Mouse (Mus musculus) layer of hippocampus, adult 2 months (tissue): Measurements from ENCODE around the gene Nav2. TPM values are rescaled to one million over a fixed set of nuclear protein-coding genes. Genes with fewer than 3 reads are reported as not detected.
A peak's percentile ranks its signal among the peaks of the same experiment; 100 is the strongest.

ENCODE experiments used
- DNase-seq, 2 experiments: peaks; one replicate each; pipeline ENCODE4 v3.0.0; 2022; ENCODE audit warnings: low spot score in 2 of 2
- H3K27ac ChIP-seq: fragments of 200-600 bp; 2 replicates; pipeline ENCODE4 v1.8.1; 2022
- H3K4me3 ChIP-seq: fragments of 200-600 bp; 2 replicates; pipeline ENCODE4 v1.8.1; 2022; ENCODE audit warnings: mild to moderate bottlenecking
- CTCF ChIP-seq: fragments of 200-600 bp; conservative IDR thresholded peaks from 2 replicates; pipeline ENCODE4 v1.8.1; 2022; ENCODE audit warnings: antibody characterized with exemption, mild to moderate bottlenecking, moderate library complexity
- total RNA-seq, 2 experiments: library from RNA; stranded (reverse); gene quantifications; 2 replicates each; pipeline ENCODE4 v1.2.3; 2021

Gene Nav2
- total RNA-seq, 2 experiments from 2014 or later, result 84.8 to 106 TPM

DNA sequence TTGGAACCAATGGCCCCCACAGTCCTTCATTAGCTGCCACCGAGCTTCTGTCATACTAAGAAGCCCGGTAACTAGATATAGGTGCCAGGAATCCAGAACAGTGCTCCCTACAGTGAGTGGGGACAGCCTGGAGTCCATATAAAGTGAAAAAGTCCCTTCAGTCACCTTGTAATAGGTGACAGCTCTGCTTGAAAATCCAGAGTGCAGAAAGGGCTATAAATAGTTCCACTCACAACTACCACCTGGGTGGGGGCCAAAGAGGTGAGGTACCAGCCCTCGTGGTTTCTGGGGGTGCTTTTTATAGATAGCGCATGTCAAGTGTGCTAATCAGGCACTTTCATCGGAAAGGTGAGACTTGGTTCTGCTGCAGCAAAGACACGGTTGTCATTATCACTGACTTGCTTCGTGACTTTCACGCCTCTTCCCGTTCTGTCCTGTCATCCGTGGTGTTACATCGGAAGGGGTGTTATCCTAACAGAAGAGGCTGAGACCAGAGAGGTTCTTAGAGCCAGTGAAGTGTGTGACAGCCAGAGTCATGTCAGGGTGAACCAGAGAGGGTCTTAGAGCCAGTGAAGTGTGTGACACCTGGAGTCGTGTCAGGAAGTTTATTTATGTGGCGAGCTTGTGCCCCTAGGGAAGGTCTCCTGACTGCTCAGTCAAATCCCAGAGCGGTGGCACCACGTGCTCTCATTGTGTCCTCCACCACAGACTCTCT lies 179.8 kb downstream of the Nav2 start:
- no peak for DNase-seq

DNA sequence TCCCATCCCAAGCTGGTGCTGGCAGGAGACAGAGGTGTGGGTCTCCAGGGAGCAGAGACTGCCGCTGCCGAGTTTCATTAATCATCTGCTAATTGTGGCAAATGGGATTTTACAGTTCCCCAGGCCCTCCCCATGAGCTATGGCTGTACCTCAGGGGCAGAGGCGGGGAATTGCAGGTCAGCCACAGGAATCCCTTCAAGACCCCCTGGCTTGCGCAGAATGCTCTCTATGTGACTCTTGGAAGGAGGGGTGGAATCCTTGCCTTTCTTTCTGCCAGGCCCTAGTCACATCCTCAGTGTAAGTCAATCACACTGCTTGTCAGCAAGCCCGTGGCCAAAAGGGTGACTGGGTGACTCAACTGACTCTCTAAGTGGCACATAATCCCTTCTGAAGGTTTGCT lies 182.9 kb downstream of the Nav2 start:
- Histone ChIP-seq H3K4me3 (no peak overlapping the region), H3K27ac (no peak overlapping the region)
- TF ChIP-seq CTCF, result no peak
- no peak for DNase-seq

More for the DNA sequence above, 179.8 kb downstream of the Nav2 start:
- no peak for TF ChIP-seq CTCF
- no peak overlapping the region for H3K4me3 ChIP-seq
- no peak overlapping the region for H3K27ac ChIP-seq

DNA sequence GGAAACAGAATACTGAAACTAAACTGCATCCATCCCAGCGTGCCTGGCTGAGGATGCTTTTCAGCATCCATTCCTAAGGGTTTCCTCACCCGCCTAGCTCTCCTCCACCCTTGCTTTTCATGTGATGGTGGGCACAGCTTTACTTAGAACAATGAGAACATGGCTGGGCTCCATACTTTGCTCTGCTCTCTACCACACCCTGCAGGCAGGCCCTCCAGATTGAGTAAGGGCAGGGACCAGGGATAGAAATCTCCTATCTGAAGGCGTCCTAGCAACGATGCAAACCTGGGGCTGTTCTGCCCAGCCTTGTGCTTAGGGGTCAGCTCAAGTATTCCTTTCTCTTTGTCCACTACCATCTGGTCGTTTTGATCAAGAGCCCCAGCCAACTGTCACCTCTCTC lies 183.4 kb downstream of the Nav2 start:
- Histone ChIP-seq H3K27ac (no peak overlapping the region), H3K4me3 (no peak overlapping the region)
- DNase-seq, result no peak
- peak; percentile 43 for TF ChIP-seq CTCF

DNA sequence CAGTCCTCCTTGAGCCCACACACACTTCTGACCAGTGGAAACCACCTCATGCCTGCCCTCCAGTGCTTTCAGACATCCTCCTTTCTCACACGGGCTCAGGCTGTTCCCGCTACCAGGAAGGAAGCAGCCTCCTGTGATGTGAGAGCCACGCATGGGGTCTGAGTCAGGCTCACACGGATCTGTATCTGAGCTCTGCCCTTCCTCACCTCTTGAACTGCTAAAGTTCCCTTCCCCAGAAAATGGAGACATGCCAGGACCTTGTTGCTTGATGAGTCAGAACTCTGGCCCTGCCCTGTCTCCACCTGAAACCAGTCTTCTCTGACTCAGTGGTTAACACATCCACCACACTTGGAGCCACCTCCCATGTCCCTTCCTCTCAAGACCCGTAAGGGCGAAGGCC lies 185.1 kb downstream of the Nav2 start:
- DNase-seq, result no peak
- TF ChIP-seq CTCF, result no peak
- Histone ChIP-seq H3K4me3 (no peak overlapping the region), H3K27ac (no peak overlapping the region)

DNA sequence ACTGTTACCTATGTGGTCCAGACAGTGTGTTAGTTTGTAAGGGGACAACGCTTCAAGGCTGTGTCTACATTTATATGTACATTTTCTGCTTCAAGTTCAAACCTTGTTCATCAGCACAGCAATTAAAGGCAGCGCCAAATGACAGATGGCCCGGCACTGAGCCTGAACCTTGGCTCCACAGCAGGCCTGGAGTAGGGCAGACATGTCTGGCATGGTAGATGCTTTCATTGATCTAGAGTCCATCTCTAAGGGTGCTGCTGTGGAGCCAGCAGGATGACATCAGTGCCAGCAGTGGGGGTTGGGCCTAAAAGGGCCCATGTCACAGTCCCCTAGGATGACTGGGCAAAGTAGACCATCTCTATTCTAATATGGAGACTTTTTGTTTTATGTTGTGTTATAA lies 186.0 kb downstream of the Nav2 start:
- no peak overlapping the region for H3K4me3 ChIP-seq
- no peak overlapping the region for H3K27ac ChIP-seq
- no peak for DNase-seq
- TF ChIP-seq CTCF, result no peak

DNA sequence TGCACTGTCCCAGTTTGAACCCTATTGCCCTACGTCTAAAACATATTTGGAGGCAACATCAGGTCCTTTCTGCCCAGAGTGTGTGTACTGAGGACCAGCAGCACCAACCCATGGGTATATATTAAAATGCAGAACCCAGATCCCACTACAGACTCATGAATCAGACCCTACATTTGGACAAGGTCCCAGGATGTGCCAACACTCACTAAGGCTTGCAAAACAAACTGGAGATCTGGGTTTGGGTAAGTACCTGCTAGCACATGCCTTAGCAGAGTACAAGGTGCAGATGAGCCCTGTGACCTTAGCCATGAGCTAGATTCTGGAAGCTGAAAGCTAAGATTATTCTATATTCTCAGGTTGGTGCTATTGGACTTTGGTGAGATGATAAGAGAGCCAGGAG lies 192.8 kb downstream of the Nav2 start:
- no peak for TF ChIP-seq CTCF
- no peak overlapping the region for H3K27ac ChIP-seq
- H3K4me3 ChIP-seq, result no peak overlapping the region
- DNase-seq, result no peak

DNA sequence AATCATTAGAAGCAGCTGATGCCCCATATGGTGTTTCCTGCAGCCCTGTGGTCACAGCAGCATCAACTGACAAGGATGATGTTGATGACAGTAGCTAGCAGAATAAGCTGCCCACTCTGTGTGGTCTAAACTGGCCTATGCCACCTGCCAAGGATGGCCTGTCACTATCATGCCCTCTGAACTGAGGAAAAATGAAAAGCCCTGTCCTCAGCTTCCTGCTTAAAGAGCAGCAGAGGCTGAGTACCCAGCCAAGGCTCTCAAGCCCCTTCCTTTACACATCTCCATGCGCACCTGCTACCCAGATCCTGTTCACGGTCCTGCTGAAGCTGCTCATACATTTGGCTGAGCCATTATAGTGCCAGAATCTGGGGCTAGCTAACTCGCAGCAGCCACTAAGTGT lies 193.7 kb downstream of the Nav2 start:
- no peak for DNase-seq
- H3K27ac ChIP-seq, result no peak overlapping the region
- TF ChIP-seq CTCF, result no peak
- no peak overlapping the region for H3K4me3 ChIP-seq

DNA sequence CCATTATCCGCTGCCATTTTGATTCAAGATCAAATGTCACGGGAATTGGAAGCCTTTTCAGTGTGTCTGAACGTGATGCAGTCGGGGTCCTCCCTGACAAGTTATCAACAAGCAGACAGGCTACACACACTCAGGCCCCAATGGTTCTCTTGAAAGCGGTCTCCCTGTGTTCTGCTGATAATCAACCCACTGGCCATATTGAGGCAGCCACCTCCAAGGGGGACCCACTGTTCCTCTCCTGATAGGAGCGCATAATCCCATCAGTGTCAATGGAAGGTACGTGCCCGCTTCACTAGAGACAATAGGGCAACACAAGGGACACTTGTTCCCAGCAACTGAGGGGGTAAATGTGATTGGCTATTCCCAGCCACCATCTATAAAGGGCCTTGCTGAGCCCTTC lies 195.9 kb downstream of the Nav2 start:
- H3K4me3 ChIP-seq, result no peak overlapping the region
- no peak for DNase-seq
- no peak for TF ChIP-seq CTCF
- no peak overlapping the region for H3K27ac ChIP-seq

DNA sequence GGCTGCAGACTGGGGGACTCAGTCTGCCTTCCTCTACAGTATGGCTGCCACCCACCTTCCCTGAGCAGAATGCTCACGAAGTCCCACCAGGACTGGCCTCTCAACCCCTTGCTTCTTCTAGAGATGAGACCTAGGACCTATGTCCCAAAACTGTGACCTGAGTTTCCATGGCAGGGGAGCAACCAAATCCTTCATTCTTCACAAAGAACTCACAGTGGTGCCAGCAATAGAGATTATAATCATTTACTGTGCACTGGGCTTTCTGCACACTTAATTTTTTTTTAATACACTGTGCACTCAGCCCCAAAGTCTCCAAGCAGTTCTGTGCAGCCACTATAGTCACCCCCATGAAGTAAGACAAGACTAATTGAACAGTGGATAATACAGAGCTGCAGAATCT lies 196.3 kb downstream of the Nav2 start:
- Histone ChIP-seq H3K27ac (no peak overlapping the region), H3K4me3 (no peak overlapping the region)
- TF ChIP-seq CTCF, result no peak
- DNase-seq, result no peak

DNA sequence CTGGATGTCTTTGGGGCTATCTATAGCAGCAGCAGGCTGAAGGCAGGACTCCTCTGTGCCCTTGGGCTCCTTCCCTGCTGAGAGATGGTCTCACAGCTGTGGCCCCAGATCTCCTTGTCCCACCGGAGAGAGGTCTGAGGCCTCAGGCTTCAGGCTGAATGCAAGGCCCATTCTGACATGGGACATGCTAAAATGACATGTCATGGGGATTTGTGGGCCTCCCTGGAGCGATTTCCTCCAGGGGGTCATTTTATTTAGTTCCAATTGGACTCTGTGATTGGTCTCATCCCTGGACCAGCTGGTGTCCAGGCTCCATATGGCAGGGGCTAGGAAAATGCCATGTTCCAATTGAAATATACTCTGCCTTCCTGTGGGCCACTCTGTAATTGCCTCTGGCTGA lies 197.0 kb downstream of the Nav2 start:
- no peak overlapping the region for H3K27ac ChIP-seq
- no peak overlapping the region for H3K4me3 ChIP-seq
- no peak for TF ChIP-seq CTCF
- DNase-seq, result no peak

DNA sequence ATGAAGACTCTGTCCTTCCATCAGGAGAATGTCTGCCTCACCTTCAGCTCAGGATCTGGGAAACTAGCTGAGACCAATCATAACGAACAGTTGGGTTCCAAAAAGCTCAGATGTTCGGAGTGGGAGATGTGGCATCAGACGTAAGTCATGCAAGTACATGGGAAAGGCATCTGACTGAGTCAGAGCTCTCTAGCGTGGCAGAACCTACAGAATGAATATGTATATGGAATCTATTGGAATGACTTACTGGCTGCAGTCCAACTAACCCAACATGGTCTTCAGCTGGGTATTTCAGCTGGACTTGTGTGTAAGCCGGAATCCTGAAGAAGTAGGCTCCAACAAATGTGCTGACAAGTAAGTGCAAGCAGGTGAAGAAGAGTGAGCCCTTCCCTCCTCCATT lies 199.6 kb downstream of the Nav2 start:
- no peak for DNase-seq
- no peak for TF ChIP-seq CTCF
- Histone ChIP-seq H3K27ac (no peak overlapping the region), H3K4me3 (no peak overlapping the region)

DNA sequence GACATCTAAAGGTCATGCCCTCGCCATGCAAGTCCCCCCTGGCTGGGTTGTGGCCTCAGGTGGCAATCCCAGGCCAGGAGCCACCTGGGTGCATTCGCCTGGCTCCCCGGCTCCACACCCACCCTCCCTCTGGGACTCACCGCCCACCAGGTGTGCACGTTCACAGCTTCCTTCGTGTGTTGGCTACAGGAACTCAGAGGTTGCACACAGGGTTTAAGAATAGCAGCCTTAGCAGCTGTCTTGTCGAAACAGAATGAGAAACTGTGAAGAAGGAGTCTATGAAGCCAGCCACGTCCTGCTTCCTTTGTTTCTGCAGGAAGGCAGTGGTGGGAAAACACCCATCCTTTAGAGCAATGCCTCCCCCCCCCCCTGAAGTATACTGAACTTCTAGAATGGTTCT lies 210.5 kb downstream of the Nav2 start:
- no peak overlapping the region for H3K4me3 ChIP-seq
- no peak overlapping the region for H3K27ac ChIP-seq
- no peak for DNase-seq
- no peak for TF ChIP-seq CTCF

DNA sequence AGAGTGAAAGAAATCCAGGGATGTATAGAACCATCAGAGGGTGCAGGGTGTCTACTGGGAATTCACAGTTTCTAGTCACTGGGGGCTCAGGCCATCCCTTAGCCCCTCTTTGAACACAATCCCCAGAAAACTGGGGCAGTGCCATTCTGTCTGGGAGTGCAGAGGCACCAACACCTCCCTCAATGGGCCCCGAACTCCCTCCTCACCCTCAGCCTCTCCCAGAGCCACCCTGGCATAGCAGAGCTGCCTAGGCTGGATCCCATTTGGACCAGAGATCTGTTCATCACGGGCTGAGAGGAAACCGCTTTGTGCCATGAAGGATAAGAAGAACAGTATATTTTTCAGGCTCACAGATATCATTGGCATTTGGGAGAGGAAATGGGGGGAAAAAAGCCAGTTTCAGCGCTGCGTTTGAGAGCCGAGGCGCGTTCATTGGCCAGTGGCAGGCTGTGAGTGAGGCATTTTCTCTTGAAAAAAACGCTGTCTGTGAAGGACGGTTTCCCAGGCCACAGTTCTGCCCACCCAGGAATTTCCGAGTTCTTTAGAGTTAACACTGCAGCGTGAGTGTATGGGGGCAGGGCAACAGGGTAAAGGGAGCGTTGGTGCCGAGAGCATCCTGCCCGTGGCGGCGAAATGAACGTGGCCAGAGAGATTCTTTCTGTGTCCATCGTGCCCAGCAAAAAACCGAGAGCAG lies 211.4 kb downstream of the Nav2 start:
- no peak for DNase-seq
- Histone ChIP-seq H3K4me3 (peak overlapping the region; percentile 49), H3K27ac (peak overlapping the region; percentile 52; the same call in 1 of the 2 replicates)
- TF ChIP-seq CTCF, result no peak

DNA sequence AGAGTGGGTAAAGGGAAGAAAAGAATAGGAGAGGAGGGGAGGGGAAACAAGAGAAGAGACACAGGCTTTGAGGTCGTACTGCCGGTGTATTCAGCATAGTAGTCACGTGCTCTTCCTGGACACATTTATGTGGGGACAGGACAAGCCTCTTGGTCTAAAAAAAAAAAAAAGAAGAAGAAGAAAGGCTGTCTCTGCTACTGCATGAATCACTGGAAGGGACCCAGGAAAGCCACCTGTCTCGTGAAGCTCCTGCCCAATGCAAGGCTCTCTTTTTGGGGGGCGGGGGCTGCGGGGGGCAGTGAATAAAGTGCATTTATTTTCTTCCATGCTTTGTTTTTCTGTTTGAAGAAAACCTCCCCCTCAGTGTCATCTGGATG lies 212.0 kb downstream of the Nav2 start:
- no peak for TF ChIP-seq CTCF
- peak overlapping the region; percentile 49 for H3K4me3 ChIP-seq
- no peak overlapping the region; the same call in 1 of the 2 replicates for H3K27ac ChIP-seq
- DNase-seq, result no peak
